Mouse (Mus musculus) left cerebral cortex, postnatal 36 days (tissue): Measurements from ENCODE around the gene Guca1a. TPM values are rescaled to one million over a fixed set of nuclear protein-coding genes. Genes with fewer than 3 reads are reported as not detected.

ENCODE experiments used
- DNase-seq, 2 experiments: peaks; one replicate each; pipeline ENCODE4 v3.0.0; 2021 to 2022; ENCODE audit warnings: low spot score in 2 of 2, mixed read lengths in 1 of 2
- intact Hi-C: fragments of 180-260 bp; cut with DNase I; formaldehyde crosslinking; loops from one replicate; pipeline ENCODE4 v1.15.1; 2025
- total RNA-seq, 2 experiments: library from RNA; stranded (reverse); gene quantifications; 2 replicates each; pipeline ENCODE4 v1.2.3; 2021

Gene Guca1a
- under 1 TPM in 1 of 2 experiments, not detected in 1; 0.48 TPM for total RNA-seq

GRCm38 (mm10) chr17:47400451-47400850 is at the start of gene Guca1a:
TSS of gene Guca1a (minus strand) at chr17:47400584.
- intact Hi-C loops, result no loop called here
- DNase-seq, result no peak

- DNase-seq, result no peak
- intact Hi-C loops, result no loop called here
Observed at GRCm38 (mm10) chr17:47449432-47449831, 49.0 kb upstream of the Guca1a start.

GRCm38 (mm10) chr17:47448523-47449372 is 48.4 kb upstream of the Guca1a start:
- intact Hi-C loops, result no loop called here

GRCm38 (mm10) chr17:47446561-47446960 is 46.2 kb upstream of the Guca1a start:
- no peak for DNase-seq
- intact Hi-C loops, result no loop called here

More at GRCm38 (mm10) chr17:47448523-47449372, 48.4 kb upstream of the Guca1a start:
- no peak for DNase-seq

- no peak for DNase-seq
- intact Hi-C loops, result no loop called here
Observed at GRCm38 (mm10) chr17:47446025-47446424, 45.6 kb upstream of the Guca1a start.

- intact Hi-C loops, result no loop called here
- DNase-seq, result no peak
Observed at GRCm38 (mm10) chr17:47445518-47445917, 45.1 kb upstream of the Guca1a start.

- DNase-seq, result no peak
- intact Hi-C loops, result no loop called here
Observed at GRCm38 (mm10) chr17:47444113-47444512, 43.7 kb upstream of the Guca1a start.

- DNase-seq, result no peak
- intact Hi-C loops, result no loop called here
Observed at GRCm38 (mm10) chr17:47442271-47442670, 41.9 kb upstream of the Guca1a start.

- intact Hi-C loops, result no loop called here
- no peak for DNase-seq
Observed at GRCm38 (mm10) chr17:47441296-47442051, 41.1 kb upstream of the Guca1a start.

- DNase-seq, result no peak
- intact Hi-C loops, result no loop called here
Observed at GRCm38 (mm10) chr17:47440359-47440890, 40.0 kb upstream of the Guca1a start.

- intact Hi-C loops, result no loop called here
- no peak for DNase-seq
Observed at GRCm38 (mm10) chr17:47439396-47440028, 39.1 kb upstream of the Guca1a start.

- DNase-seq, result no peak
- intact Hi-C loops, result no loop called here
Observed at GRCm38 (mm10) chr17:47438611-47439010, 38.2 kb upstream of the Guca1a start.

GRCm38 (mm10) chr17:47436907-47437547 is 36.6 kb upstream of the Guca1a start, which contains the start of gene 1700001C19Rik:
TSS of gene 1700001C19Rik (minus strand) at chr17:47437376.
- intact Hi-C loops, result no loop called here
- DNase-seq, result no peak

GRCm38 (mm10) chr17:47436156-47436906 is 35.9 kb upstream of the Guca1a start, which contains the start of gene AI661453:
TSS of gene AI661453 (plus strand) at chr17:47436615.
- intact Hi-C loops, result no loop called here
- DNase-seq, result no peak

- intact Hi-C loops, result no loop called here
- DNase-seq, result no peak
Observed at GRCm38 (mm10) chr17:47430815-47431214, 30.4 kb upstream of the Guca1a start.

- no peak for DNase-seq
- intact Hi-C loops, result no loop called here
Observed at GRCm38 (mm10) chr17:47428831-47429304, 28.5 kb upstream of the Guca1a start.

GRCm38 (mm10) chr17:47427316-47427715 is 26.9 kb upstream of the Guca1a start:
- intact Hi-C loops, result no loop called here

GRCm38 (mm10) chr17:47424186-47424585 is 23.8 kb upstream of the Guca1a start:
- intact Hi-C loops, result no loop called here
- DNase-seq, result no peak

More at GRCm38 (mm10) chr17:47427316-47427715, 26.9 kb upstream of the Guca1a start:
- no peak for DNase-seq
